ENCODE assay signal across 22 mouse cellular contexts in genomic region chr1:156193292-156193691, GRCm38 (mm10). TPM values are rescaled to one million over a fixed set of nuclear protein-coding genes. Genes with fewer than 3 reads are reported as not detected.
DNase-seq lines count a peak whose midpoint lies in the region; ATAC-seq and TF ChIP-seq lines count a peak whose summit lies in the region.
"Had no signal": no experiment of that assay in that cellular context is flagged by ENCODE, and none has a peak within 500 bp of the region (broad histone marks: within the 10 kb centered on the region; RNA-seq: fewer than 3 reads in every experiment).

No protein-coding gene starts in this region.

- no peak overlapping the region for H3K4me2 ChIP-seq in forebrain, embryonic 12.5 days
- no peak overlapping the region; the same call in 1 of the 2 replicates for H3K4me2 ChIP-seq in midbrain, embryonic 12.5 days (replicated peaks)
- H3K4me2 ChIP-seq in midbrain, postnatal 0 days (ENCODE audit: low read depth, low read length, poor library complexity, severe bottlenecking): no peak overlapping the region
- H3K4me2 ChIP-seq in midbrain, embryonic 13.5 days (replicated peaks): no peak overlapping the region
- H3K4me2 ChIP-seq: heart, embryonic 15.5 days; limb, embryonic 12.5 days; liver, embryonic 13.5 days had no signal

- 71% methylated on average over 7 of the region's 7 CpGs for WGBS in forebrain, embryonic 12.5 days
- 88% methylated on average over 7 of the region's 7 CpGs for WGBS in forebrain, embryonic 10.5 days
- WGBS in midbrain, embryonic 12.5 days: 53% methylated on average over 7 of the region's 7 CpGs
- WGBS in midbrain, postnatal 0 days: 27% methylated on average over 7 of the region's 7 CpGs
- 47% methylated on average over 7 of the region's 7 CpGs for WGBS in midbrain, embryonic 13.5 days

- no peaks in the 10 kb centered on the region for H3K9me3 ChIP-seq in forebrain, embryonic 12.5 days
- no peaks in the 10 kb centered on the region for H3K9me3 ChIP-seq in forebrain, embryonic 10.5 days
- H3K9me3 ChIP-seq in midbrain, embryonic 12.5 days: no peaks in the 10 kb centered on the region
- no peaks in the 10 kb centered on the region for H3K9me3 ChIP-seq in midbrain, postnatal 0 days (ENCODE audit: low read length)
- H3K9me3 ChIP-seq in midbrain, embryonic 13.5 days: no peaks in the 10 kb centered on the region
- H3K9me3 ChIP-seq: heart, embryonic 15.5 days; limb, embryonic 12.5 days; liver, embryonic 13.5 days had no signal

- peak overlapping the region; percentile 9; the same call in 1 of the 2 replicates for H3K27ac ChIP-seq in forebrain, embryonic 12.5 days
- H3K27ac ChIP-seq in forebrain, embryonic 10.5 days: no peak overlapping the region
- peak overlapping the region; percentile 64 for H3K27ac ChIP-seq in midbrain, embryonic 12.5 days (replicated peaks)
- H3K27ac ChIP-seq in midbrain, postnatal 0 days (ENCODE audit: low read depth, low read length): no peak overlapping the region
- peak overlapping the region; percentile 55 for H3K27ac ChIP-seq in midbrain, embryonic 13.5 days
- H3K27ac ChIP-seq: heart, embryonic 15.5 days; limb, embryonic 12.5 days; liver, embryonic 13.5 days; macrophage had no signal

- DNase-seq in forebrain, embryonic 10.5 days (ENCODE audit: extremely low spot score, low spot score): no peak
- no peak for DNase-seq in midbrain, postnatal 0 days (ENCODE audit: low spot score)
- DNase-seq in retina, embryonic 14.5 days (ENCODE audit: low spot score): no peak
- no peak for DNase-seq in layer of hippocampus, adult 18-20 months (ENCODE audit: low spot score in 2 of 2)
- DNase-seq in heart, adult 9 months (ENCODE audit: low spot score in 2 of 2): no peak
- DNase-seq: adrenal gland, postnatal 36 days; cerebellum, adult 8-10 months; kidney, adult 2 months; kidney, postnatal 36 days; liver, embryonic 13.5 days; right cerebral cortex, adult 18-20 months; thymus, postnatal 4 days had no signal

- TF ChIP-seq CTCF in midbrain, postnatal 0 days (IDR thresholded peaks at IDR 0.05): no peak

- H3K4me1 ChIP-seq in forebrain, embryonic 12.5 days: peaks cover 29% of the 10 kb centered on the region
- H3K4me1 ChIP-seq in forebrain, embryonic 10.5 days: peaks cover 26% of the 10 kb centered on the region
- H3K4me1 ChIP-seq in midbrain, embryonic 12.5 days: peaks cover 20% of the 10 kb centered on the region
- no peaks in the 10 kb centered on the region for H3K4me1 ChIP-seq in midbrain, postnatal 0 days (ENCODE audit: insufficient read depth, low read length)
- peaks cover 40% of the 10 kb centered on the region for H3K4me1 ChIP-seq in midbrain, embryonic 13.5 days (replicated peaks)
- H3K4me1 ChIP-seq: liver, embryonic 13.5 days had no signal

- H3K27me3 ChIP-seq in forebrain, embryonic 12.5 days: peaks cover 16% of the 10 kb centered on the region
- H3K27me3 ChIP-seq in forebrain, embryonic 10.5 days (ENCODE audit: poor library complexity, severe bottlenecking): no peaks in the 10 kb centered on the region; the same call in 1 of the 2 replicates
- H3K27me3 ChIP-seq in midbrain, embryonic 12.5 days: 0 out of 2 replicates have a peak, but pooled peaks cover 4% of the 10 kb centered on the region
- no peaks in the 10 kb centered on the region for H3K27me3 ChIP-seq in midbrain, postnatal 0 days (ENCODE audit: insufficient read depth, low read length)
- H3K27me3 ChIP-seq in midbrain, embryonic 13.5 days: peaks cover 12% of the 10 kb centered on the region
- H3K27me3 ChIP-seq: heart, embryonic 15.5 days had no signal

- peak; percentile 48; the same call in 1 of the 2 replicates for ATAC-seq in forebrain, embryonic 12.5 days (ENCODE audit: low FRiP score)
- ATAC-seq in midbrain, embryonic 12.5 days (ENCODE audit: low FRiP score, low read depth): peak; percentile 85
- ATAC-seq in midbrain, postnatal 0 days (ENCODE audit: low FRiP score): no peak
- ATAC-seq in midbrain, embryonic 13.5 days: peak; percentile 86

- no peak overlapping the region for H3K4me3 ChIP-seq in forebrain, embryonic 12.5 days (replicated peaks)
- no peak overlapping the region for H3K4me3 ChIP-seq in forebrain, embryonic 10.5 days
- no peak overlapping the region for H3K4me3 ChIP-seq in midbrain, embryonic 12.5 days
- no peak overlapping the region for H3K4me3 ChIP-seq in midbrain, postnatal 0 days (ENCODE audit: low read depth, low read length)
- no peak overlapping the region for H3K4me3 ChIP-seq in midbrain, embryonic 13.5 days (replicated peaks)
- H3K4me3 ChIP-seq: heart, embryonic 15.5 days; limb, embryonic 12.5 days; liver, embryonic 13.5 days had no signal

- no peaks in the 10 kb centered on the region for H3K36me3 ChIP-seq in forebrain, embryonic 12.5 days (replicated peaks)
- H3K36me3 ChIP-seq in forebrain, embryonic 10.5 days (replicated peaks): no peaks in the 10 kb centered on the region
- no peaks in the 10 kb centered on the region for H3K36me3 ChIP-seq in midbrain, embryonic 12.5 days
- no peaks in the 10 kb centered on the region for H3K36me3 ChIP-seq in midbrain, postnatal 0 days (ENCODE audit: insufficient read depth, low read length)
- H3K36me3 ChIP-seq in midbrain, embryonic 13.5 days: no peaks in the 10 kb centered on the region
- H3K36me3 ChIP-seq: heart, embryonic 15.5 days; limb, embryonic 12.5 days; liver, embryonic 13.5 days had no signal

- H3K9ac ChIP-seq in forebrain, embryonic 12.5 days: no peak overlapping the region
- no peak overlapping the region for H3K9ac ChIP-seq in midbrain, embryonic 12.5 days (replicated peaks)
- no peak overlapping the region for H3K9ac ChIP-seq in midbrain, postnatal 0 days (replicated peaks; ENCODE audit: low read length, poor library complexity, severe bottlenecking)
- no peak overlapping the region for H3K9ac ChIP-seq in midbrain, embryonic 13.5 days (replicated peaks)
- H3K9ac ChIP-seq: heart, embryonic 15.5 days; limb, embryonic 12.5 days; liver, embryonic 13.5 days had no signal

RNA-seq across cellular contexts. Expression of gene Fam163a, which starts 11.5 kb away (rescaled TPM):
- 2.7 and 3.7 TPM in 2 replicates for polyA plus RNA-seq in forebrain, embryonic 12.5 days (2016; fragmentation: Nextera tagmentation; extraction: Ambion mirVana)
- 2.6 and 3.0 TPM in 2 replicates for polyA plus RNA-seq in forebrain, embryonic 10.5 days (2016; fragmentation: Nextera tagmentation; extraction: Ambion mirVana)
- polyA plus RNA-seq in midbrain, embryonic 12.5 days (2016; fragmentation: Nextera tagmentation; extraction: Ambion mirVana): 14.5 and 14.9 TPM in 2 replicates
- 4.6 and 5.6 TPM in 2 replicates for total RNA-seq in midbrain, postnatal 0 days (2014; rRNA removed)
- 4.8 TPM in 2 replicates for polyA plus RNA-seq in midbrain, postnatal 0 days (2015; fragmentation: Nextera tagmentation; extraction: Ambion mirVana)
- 8.4 and 12.4 TPM in 2 replicates for polyA plus RNA-seq in midbrain, embryonic 13.5 days (2015; fragmentation: Nextera tagmentation; extraction: Ambion mirVana)
- 10 to 100 TPM; 13.6 to 14.1 TPM for total RNA-seq in layer of hippocampus, adult 18-20 months (2021)
- total RNA-seq: gastrocnemius, adult 18-20 months; granulocyte monocyte progenitor cell, adult 5-6 weeks; hematopoietic stem cell, adult 5-6 weeks; monocyte, adult 5-6 weeks had no signal
- polyA plus RNA-seq: macrophage had no signal

Comparison
In these comparisons a context has a peak if more than half of its experiments do, and no peak if none do; other contexts are left out.
1. H3K27ac ChIP-seq: peak in forebrain, embryonic 12.5 days (single experiment), midbrain, embryonic 12.5 days (single experiment) and midbrain, embryonic 13.5 days (single experiment); none in forebrain, embryonic 10.5 days (single experiment) and midbrain, postnatal 0 days (single experiment).